Mouse (Mus musculus): ENCODE data around the gene Gtpbp3.

DNA sequence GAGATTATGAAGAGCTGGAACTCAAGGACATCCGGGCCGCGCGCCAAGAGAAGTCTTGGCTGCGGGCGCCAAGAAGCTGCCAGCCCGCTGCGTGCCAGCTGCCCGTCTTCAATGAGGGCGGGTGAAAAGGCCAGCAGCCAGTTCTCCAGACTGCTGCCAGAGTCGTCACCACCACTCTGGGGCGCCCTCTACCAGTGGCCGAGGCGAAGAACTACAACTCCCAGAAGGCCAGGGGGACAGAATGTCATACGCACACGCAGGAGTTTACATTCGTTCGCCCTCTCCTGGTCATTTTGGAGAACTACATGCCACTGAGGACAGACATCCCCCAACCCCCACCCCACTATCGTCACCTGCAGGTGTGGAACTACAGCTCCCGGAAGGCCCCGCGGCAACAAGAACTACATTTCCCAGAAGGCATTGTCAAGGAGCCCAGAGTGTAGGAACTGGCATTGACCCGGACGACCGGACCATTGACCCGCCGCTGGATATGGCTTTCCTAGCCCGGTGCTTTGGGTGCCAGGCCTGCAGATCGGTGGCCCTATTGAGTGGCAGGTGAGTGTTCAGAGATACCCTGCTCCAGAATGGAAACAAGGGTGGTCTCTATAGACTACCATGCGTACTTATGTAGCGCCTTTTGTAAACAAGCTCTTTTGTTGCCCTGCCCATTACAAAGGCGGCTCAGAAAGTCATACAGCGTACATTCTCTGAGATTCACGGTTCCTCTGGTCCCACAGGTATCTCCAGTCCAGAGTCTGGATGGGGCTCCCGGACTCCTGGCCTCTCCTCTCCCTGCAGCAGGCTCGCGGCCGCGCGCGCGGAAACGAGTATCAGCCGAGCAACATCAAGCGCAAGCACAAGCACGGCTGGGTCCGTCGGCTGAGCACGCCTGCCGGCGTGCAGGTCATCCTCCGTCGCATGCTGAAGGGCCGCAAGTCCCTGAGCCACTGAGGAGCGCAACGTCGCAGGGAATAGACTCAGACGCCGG is 23.1 kb upstream of the Gtpbp3 start, which contains the start of gene Mrpl34:
- peak; percentile 72 for TF ChIP-seq POLR2A (IDR thresholded peaks at IDR 0.05; ENCODE audit: extremely low read depth, insufficient read depth, low read length)
- peak; percentile 95 for TF ChIP-seq CTCF (IDR thresholded peaks at IDR 0.05; ENCODE audit: extremely low read depth, insufficient read depth, low read length)

All from cortical plate, adult 2 months (tissue).